Mouse (Mus musculus) gastrocnemius, adult 2 months (tissue): ENCODE data around the gene Egr2. TPM values are rescaled to one million over a fixed set of nuclear protein-coding genes. Genes with fewer than 3 reads are reported as not detected.

ENCODE experiments used
- DNase-seq: peaks from one replicate; pipeline ENCODE4 v3.0.0; 2022
- H3K27ac ChIP-seq: fragments of 200-600 bp; 2 replicates; pipeline ENCODE4 v1.8.1; 2022; ENCODE audit warnings: mild to moderate bottlenecking
- H3K4me3 ChIP-seq: fragments of 200-600 bp; 2 replicates; pipeline ENCODE4 v1.8.1; 2022; ENCODE audit warnings: mild to moderate bottlenecking, moderate library complexity
- CTCF ChIP-seq: fragments of 200-600 bp; IDR thresholded peaks from 2 replicates; pipeline ENCODE4 v1.8.1; 2022; ENCODE audit warnings: antibody characterized with exemption, mild to moderate bottlenecking, moderate library complexity
- intact Hi-C: fragments of 180-260 bp; cut with DNase I; formaldehyde crosslinking; loops from one replicate; pipeline ENCODE4 v1.15.1; 2025
- long read RNA-seq, 2 experiments: library from polyadenylated mRNA; stranded (forward); transcript quantifications; one replicate each; pipeline ENCODE4 v2.0.0; 2021
- total RNA-seq, 2 experiments: library from RNA; stranded (reverse); gene quantifications; 2 replicates each; pipeline ENCODE4 v1.2.3; 2021

The Egr2 gene
- total RNA-seq: 1 to 10 TPM in 1 of 2 experiments, under 1 TPM in 1; 0.31 to 1.2 TPM
- long read RNA-seq, experiment 1, partial matches to known transcripts: 0 of 11 reads
- long read RNA-seq, experiment 1, other reads (novel, unspliced or antisense): 11 of 11 reads
- long read RNA-seq, experiment 2: 0 reads

GRCm38 (mm10) chr10:67535256-67535655, at the start of gene Egr2:
Gene Egr2, plus strand, starts transcription at chr10:67535475.
- peak within 1 kb of the TSS; percentile 89 for H3K27ac ChIP-seq

GRCm38 (mm10) chr10:67487496-67487895, 47.8 kb upstream of the Egr2 start:
- H3K27ac ChIP-seq: no peak overlapping the region
- no peak for TF ChIP-seq CTCF
- no peak overlapping the region for H3K4me3 ChIP-seq
- no peak for DNase-seq
- intact Hi-C loops: no loop called here

More at GRCm38 (mm10) chr10:67535256-67535655, at the start of gene Egr2:
- peak; percentile 42 for DNase-seq
- peak; percentile 19; the same call in 1 of the 2 replicates for TF ChIP-seq CTCF
- intact Hi-C loops: loop anchor here (5.0 to 10.0 kb wide), 3 partner anchors 112 to 630 kb away; no protein-coding TSS in a partner anchor
- peak within 1 kb of the TSS; percentile 77 for H3K4me3 ChIP-seq

- H3K4me3 ChIP-seq: no peak overlapping the region
- TF ChIP-seq CTCF: no peak
- no peak overlapping the region for H3K27ac ChIP-seq
- no peak for DNase-seq
- intact Hi-C loops: no loop called here
Measured at GRCm38 (mm10) chr10:67489836-67490235, 45.4 kb upstream of the Egr2 start.

- TF ChIP-seq CTCF: no peak
- DNase-seq: no peak
- Histone ChIP-seq H3K4me3 (no peak overlapping the region), H3K27ac (no peak overlapping the region)
- intact Hi-C loops: no loop called here
Measured at GRCm38 (mm10) chr10:67490632-67491031, 44.6 kb upstream of the Egr2 start.

- no peak overlapping the region for H3K4me3 ChIP-seq
- intact Hi-C loops: no loop called here
- DNase-seq: no peak
- no peak overlapping the region for H3K27ac ChIP-seq
- no peak for TF ChIP-seq CTCF
Measured at GRCm38 (mm10) chr10:67492161-67492571, 43.1 kb upstream of the Egr2 start.

GRCm38 (mm10) chr10:67493556-67493955, 41.7 kb upstream of the Egr2 start:
- no peak for TF ChIP-seq CTCF
- Histone ChIP-seq H3K27ac (no peak overlapping the region), H3K4me3 (no peak overlapping the region)
- intact Hi-C loops: no loop called here
- no peak for DNase-seq

- no peak for TF ChIP-seq CTCF
- no peak for DNase-seq
- intact Hi-C loops: no loop called here
- Histone ChIP-seq H3K27ac (no peak overlapping the region), H3K4me3 (no peak overlapping the region)
Measured at GRCm38 (mm10) chr10:67497144-67497892, 38.0 kb upstream of the Egr2 start.

GRCm38 (mm10) chr10:67497951-67498350, 37.3 kb upstream of the Egr2 start:
- DNase-seq: no peak
- intact Hi-C loops: no loop called here
- Histone ChIP-seq H3K27ac (no peak overlapping the region), H3K4me3 (no peak overlapping the region)
- TF ChIP-seq CTCF: no peak

GRCm38 (mm10) chr10:67503320-67503995, 31.8 kb upstream of the Egr2 start:
- no peak for TF ChIP-seq CTCF
- Histone ChIP-seq H3K4me3 (no peak overlapping the region), H3K27ac (no peak overlapping the region)
- intact Hi-C loops: no loop called here
- DNase-seq: no peak

GRCm38 (mm10) chr10:67504046-67504445, 31.2 kb upstream of the Egr2 start:
- no peak for TF ChIP-seq CTCF
- Histone ChIP-seq H3K4me3 (no peak overlapping the region), H3K27ac (no peak overlapping the region)
- DNase-seq: no peak
- intact Hi-C loops: no loop called here

- TF ChIP-seq CTCF: no peak
- intact Hi-C loops: no loop called here
- no peak overlapping the region for H3K4me3 ChIP-seq
Measured at GRCm38 (mm10) chr10:67505248-67505647, 30.0 kb upstream of the Egr2 start.

GRCm38 (mm10) chr10:67512211-67512610, 23.1 kb upstream of the Egr2 start:
- Histone ChIP-seq H3K27ac (no peak overlapping the region), H3K4me3 (no peak overlapping the region)
- intact Hi-C loops: no loop called here
- DNase-seq: no peak
- TF ChIP-seq CTCF: no peak

More at GRCm38 (mm10) chr10:67505248-67505647, 30.0 kb upstream of the Egr2 start:
- H3K27ac ChIP-seq: no peak overlapping the region
- no peak for DNase-seq

- intact Hi-C loops: no loop called here
- no peak overlapping the region for H3K27ac ChIP-seq
- H3K4me3 ChIP-seq: no peak overlapping the region
- TF ChIP-seq CTCF: no peak
- DNase-seq: no peak
Measured at GRCm38 (mm10) chr10:67512871-67513270, 22.4 kb upstream of the Egr2 start.
